15 mouse cellular contexts compared by ENCODE assay signal in genomic region chr17:83221611-83222500, GRCm38 (mm10). TPM values are rescaled to one million over a fixed set of nuclear protein-coding genes. Genes with fewer than 3 reads are reported as not detected.
DNase-seq lines count a peak whose midpoint lies in the region; ATAC-seq lines count a peak whose summit lies in the region.
"Had no signal": no experiment of that assay in that cellular context is flagged by ENCODE, and none has a peak within 500 bp of the region (broad histone marks: within the 10 kb centered on the region; RNA-seq: fewer than 3 reads in every experiment).

No protein-coding gene starts in this region.

- DNase-seq in heart, postnatal 14 days: no peak
- peak; percentile 62 for DNase-seq in adrenal gland, adult 8-10 months
- DNase-seq in adrenal gland, postnatal 10 days: peak; percentile 56
- DNase-seq in limb, embryonic 11.5 days (ENCODE audit: low spot score): peak; percentile 45
- DNase-seq in thymus, postnatal 25 days: no peak
- no peak for DNase-seq in ovary, adult 18-20 months (ENCODE audit: low spot score)
- DNase-seq: lung, adult 2 months had no signal

- intact Hi-C loops in heart, postnatal 14 days (cut with DNase I): no loop called here

- no peak for ATAC-seq in heart, embryonic 12.5 days (ENCODE audit: insufficient number of reproducible peaks, low FRiP score)
- peak; percentile 5; the same call in 1 of the 2 replicates for ATAC-seq in limb, embryonic 11.5 days (ENCODE audit: insufficient number of reproducible peaks, low FRiP score, low TSS enrichment, low read depth)
- ATAC-seq: midbrain, embryonic 15.5 days had no signal

- 75% methylated on average over 13 of the region's 13 CpGs for WGBS in heart, embryonic 12.5 days
- 63% methylated on average over 13 of the region's 13 CpGs for WGBS in limb, embryonic 11.5 days

- peak overlapping the region; percentile 99 for H3K27ac ChIP-seq in heart, embryonic 12.5 days (ENCODE audit: poor library complexity, severe bottlenecking)
- no peak overlapping the region for H3K27ac ChIP-seq in limb, embryonic 11.5 days (replicated peaks; ENCODE audit: low read depth, low read length)
- H3K27ac ChIP-seq: layer of hippocampus, adult 2 months; left cerebral cortex, adult 2 months; limb, embryonic 15.5 days; macrophage; midbrain, embryonic 15.5 days; neural tube, embryonic 13.5 days had no signal

- no peaks in the 10 kb centered on the region for H3K9me3 ChIP-seq in heart, embryonic 12.5 days (replicated peaks)
- H3K9me3 ChIP-seq in limb, embryonic 11.5 days (ENCODE audit: control insufficient read depth, low read length): no peaks in the 10 kb centered on the region
- H3K9me3 ChIP-seq: limb, embryonic 15.5 days; midbrain, embryonic 15.5 days; neural tube, embryonic 13.5 days had no signal

- no peak overlapping the region for H3K4me3 ChIP-seq in heart, embryonic 12.5 days
- no peak overlapping the region for H3K4me3 ChIP-seq in limb, embryonic 11.5 days (ENCODE audit: low read depth, low read length)
- H3K4me3 ChIP-seq: layer of hippocampus, adult 2 months; left cerebral cortex, adult 2 months; limb, embryonic 15.5 days; midbrain, embryonic 15.5 days; neural tube, embryonic 13.5 days had no signal

- H3K27me3 ChIP-seq in heart, embryonic 12.5 days (replicated peaks): no peaks in the 10 kb centered on the region
- H3K27me3 ChIP-seq in limb, embryonic 11.5 days (ENCODE audit: control insufficient read depth, insufficient read depth, low read length): peaks cover 77% of the 10 kb centered on the region
- H3K27me3 ChIP-seq: CH12.LX had no signal

- peak overlapping the region; percentile 53 for H3K9ac ChIP-seq in heart, embryonic 12.5 days
- H3K9ac ChIP-seq in limb, embryonic 11.5 days (ENCODE audit: low read length): no peak overlapping the region
- H3K9ac ChIP-seq: limb, embryonic 15.5 days; midbrain, embryonic 15.5 days; neural tube, embryonic 13.5 days had no signal

- no peak overlapping the region for H3K4me2 ChIP-seq in heart, embryonic 12.5 days
- H3K4me2 ChIP-seq in limb, embryonic 11.5 days (ENCODE audit: low read depth, severe bottlenecking): no peak overlapping the region
- H3K4me2 ChIP-seq: limb, embryonic 15.5 days; midbrain, embryonic 15.5 days; neural tube, embryonic 13.5 days had no signal

- H3K4me1 ChIP-seq in heart, embryonic 12.5 days (replicated peaks): peaks cover 67% of the 10 kb centered on the region
- H3K4me1 ChIP-seq in limb, embryonic 11.5 days (ENCODE audit: control insufficient read depth, insufficient read depth, low read length): peaks cover 49% of the 10 kb centered on the region

- H3K36me3 ChIP-seq in heart, embryonic 12.5 days: peaks cover 64% of the 10 kb centered on the region
- H3K36me3 ChIP-seq in limb, embryonic 11.5 days (ENCODE audit: control insufficient read depth, insufficient read depth, low read length): peaks cover 3% of the 10 kb centered on the region; the same call in 1 of the 2 replicates
- H3K36me3 ChIP-seq: midbrain, embryonic 15.5 days had no signal

RNA-seq across cellular contexts. Expression of gene Pkdcc, which starts 6.8 kb away (rescaled TPM):
- 13.5 and 13.9 TPM in 2 replicates for polyA plus RNA-seq in heart, embryonic 12.5 days (2016; fragmentation: Nextera tagmentation; extraction: Ambion mirVana)
- 10 to 100 TPM; 34.7 to 37.8 TPM for total RNA-seq in heart, postnatal 14 days (2021)
- 100 to 1,000 TPM in 2 of 4 experiments, 10 to 100 TPM in 2; 43.0 to 255 (median 85.3) TPM for total RNA-seq in adrenal gland, adult 8-10 months (2022)
- 100 to 1,000 TPM in 1 of 2 experiments, 10 to 100 TPM in 1; 95.0 to 101 TPM for total RNA-seq in adrenal gland, postnatal 10 days (2021)
- polyA plus RNA-seq in limb, embryonic 11.5 days (2014; fragmentation: Nextera tagmentation; extraction: Ambion mirVana): 21.8 and 22.6 TPM in 2 replicates

Comparison
In these comparisons a context has a peak if more than half of its experiments do, and no peak if none do; other contexts are left out.
1. DNase-seq: peak in adrenal gland, adult 8-10 months (single experiment), adrenal gland, postnatal 10 days (single experiment) and limb, embryonic 11.5 days (single experiment); none in heart, postnatal 14 days (0 of 2), thymus, postnatal 25 days (single experiment) and ovary, adult 18-20 months (single experiment).